ENCODE assay signal across 19 mouse cellular contexts in the genomic region with DNA sequence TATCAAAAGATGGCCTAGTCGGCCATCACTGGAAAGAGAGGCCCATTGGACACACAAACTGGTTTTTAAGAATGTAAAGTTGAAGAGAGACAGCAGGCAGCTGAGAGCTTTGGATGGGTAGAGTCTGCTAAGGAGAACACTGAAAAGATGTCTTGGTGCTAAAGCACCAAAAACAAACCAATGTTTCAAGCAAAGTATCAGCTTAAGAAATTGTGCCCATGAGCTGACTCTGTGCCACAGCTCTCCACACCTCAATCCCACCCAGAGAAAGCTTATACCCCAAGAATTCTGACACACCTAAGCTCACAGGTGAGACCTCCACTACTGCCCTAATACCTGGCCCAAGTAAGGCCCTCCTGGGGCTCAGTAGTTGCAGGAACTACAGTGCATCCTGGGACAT.
DNase-seq lines count a peak whose midpoint lies in the region; ATAC-seq lines count a peak whose summit lies in the region.
"Had no signal": no experiment of that assay in that cellular context is flagged by ENCODE, and none has a peak within 500 bp of the region (broad histone marks: within the 10 kb centered on the region; RNA-seq: fewer than 3 reads in every experiment).

No protein-coding gene starts in this region.

- H3K4me2 ChIP-seq in midbrain, embryonic 11.5 days, result no peak overlapping the region

- H3K4me3 ChIP-seq in midbrain, embryonic 11.5 days (ENCODE audit: low read depth, low read length), result no peak overlapping the region
- H3K4me3 ChIP-seq in midbrain, embryonic 10.5 days, result no peak overlapping the region

- peak; percentile 64 for DNase-seq in heart, adult 11 months
- DNase-seq in heart, postnatal 4 days, result no peak
- peak; percentile 59 for DNase-seq in midbrain, embryonic 11.5 days (ENCODE audit: low spot score, missing footprints)
- no peak for DNase-seq in midbrain, embryonic 10.5 days (ENCODE audit: low spot score)
- DNase-seq: adrenal gland, adult 2 months; adrenal gland, adult 8-10 months; adrenal gland, postnatal 10 days; adrenal gland, postnatal 14 days; adrenal gland, postnatal 25 days; adrenal gland, postnatal 36 days; B cell, adult 2 months; cerebellum, adult 11 months; cerebellum, adult 11-12 months; cerebellum, adult 18-20 months had no signal

- no peaks in the 10 kb centered on the region for H3K4me1 ChIP-seq in midbrain, embryonic 11.5 days (ENCODE audit: control insufficient read depth, insufficient read depth, low read length)
- no peaks in the 10 kb centered on the region for H3K4me1 ChIP-seq in midbrain, embryonic 10.5 days

- no peaks in the 10 kb centered on the region for H3K27me3 ChIP-seq in midbrain, embryonic 11.5 days (ENCODE audit: control insufficient read depth, insufficient read depth, low read length)
- no peaks in the 10 kb centered on the region for H3K27me3 ChIP-seq in midbrain, embryonic 10.5 days (ENCODE audit: low read depth, poor library complexity, severe bottlenecking)
- H3K27me3 ChIP-seq: CH12.LX had no signal

- no peak overlapping the region for H3K9ac ChIP-seq in midbrain, embryonic 11.5 days (ENCODE audit: low read length)

- H3K27ac ChIP-seq in midbrain, embryonic 11.5 days (ENCODE audit: low read depth, low read length), result no peak overlapping the region
- no peak overlapping the region for H3K27ac ChIP-seq in midbrain, embryonic 10.5 days (replicated peaks)

- WGBS in midbrain, embryonic 11.5 days, result 92% methylated on average over 1 of the region's 1 CpGs
- 94% methylated on average over 1 of the region's 1 CpGs for WGBS in midbrain, embryonic 10.5 days

- no peaks in the 10 kb centered on the region for H3K36me3 ChIP-seq in midbrain, embryonic 11.5 days (ENCODE audit: control insufficient read depth, insufficient read depth, low read length)
- H3K36me3 ChIP-seq in midbrain, embryonic 10.5 days, result no peaks in the 10 kb centered on the region
- H3K36me3 ChIP-seq: G1E had no signal

- no peak for ATAC-seq in midbrain, embryonic 11.5 days (ENCODE audit: low FRiP score)
- ATAC-seq: activated CD4-positive, CD25-positive, alpha-beta regulatory T cell, adult 4 months; CD4-positive, CD25-positive, alpha-beta regulatory T cell, adult 4 months; Patski had no signal

- no peaks in the 10 kb centered on the region for H3K9me3 ChIP-seq in midbrain, embryonic 11.5 days (ENCODE audit: control insufficient read depth, low read length)
- no peaks in the 10 kb centered on the region for H3K9me3 ChIP-seq in midbrain, embryonic 10.5 days (replicated peaks)
- H3K9me3 ChIP-seq: G1E had no signal

Comparison
In these comparisons a context has a peak if more than half of its experiments do, and no peak if none do; other contexts are left out.
1. DNase-seq: peak in heart, adult 11 months (single experiment) and midbrain, embryonic 11.5 days (single experiment); none in heart, postnatal 4 days (single experiment) and midbrain, embryonic 10.5 days (single experiment).